Mouse (Mus musculus): ENCODE measurements around the gene Zcrb1. TPM values are rescaled to one million over a fixed set of nuclear protein-coding genes. Genes with fewer than 3 reads are reported as not detected.
"Not testable (repeated sequence)": the region's sequence is repeated elsewhere in the genome, so short reads cannot be mapped to it uniquely, and the experiment has no call there.

Gene Zcrb1
- polyA plus RNA-seq, 1 experiment from 2014 or later, result 175 TPM

DNA sequence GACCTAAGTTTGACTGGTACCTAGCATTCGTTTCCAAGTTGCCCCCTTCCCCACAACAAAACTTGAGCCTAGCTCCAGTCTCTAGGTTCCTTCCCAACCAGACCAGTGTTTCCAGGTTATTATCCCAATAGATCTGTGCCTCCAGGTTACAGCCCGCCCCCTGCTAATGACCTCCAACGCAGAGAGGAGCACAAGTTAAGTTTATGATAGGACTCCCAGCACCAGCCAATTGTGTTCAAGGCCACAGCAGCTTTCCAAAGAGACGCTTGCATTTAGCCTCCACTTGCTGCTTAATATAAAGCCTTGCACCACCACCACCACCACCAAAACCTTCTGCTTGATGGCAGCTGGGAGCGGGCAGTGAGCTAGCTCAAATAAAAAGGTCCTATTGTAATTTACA is 16.8 kb downstream of the Zcrb1 start:
- H3K27ac ChIP-seq (ENCODE audit: low read depth, low read length), result no peak overlapping the region
- no peak overlapping the region for H3K4me3 ChIP-seq (ENCODE audit: low read depth, low read length)
- 82% methylated on average over 5 of the region's 5 CpGs for WGBS
- no peaks in the 10 kb centered on the region for H3K27me3 ChIP-seq (ENCODE audit: control insufficient read depth, insufficient read depth, low read length)
- no peak for DNase-seq (ENCODE audit: low spot score)
- H3K4me2 ChIP-seq (replicated peaks; ENCODE audit: low read depth, low read length), result no peak overlapping the region
- no peaks in the 10 kb centered on the region for H3K9me3 ChIP-seq (ENCODE audit: control insufficient read depth, low read length)
- no peak for ATAC-seq (ENCODE audit: low FRiP score)
- H3K4me1 ChIP-seq (replicated peaks; ENCODE audit: control insufficient read depth, insufficient read depth, low read length), result no peaks in the 10 kb centered on the region
- no peak overlapping the region for H3K9ac ChIP-seq (ENCODE audit: low read depth, low read length)
- H3K36me3 ChIP-seq (ENCODE audit: control insufficient read depth, insufficient read depth, low read length), result no peaks in the 10 kb centered on the region

DNA sequence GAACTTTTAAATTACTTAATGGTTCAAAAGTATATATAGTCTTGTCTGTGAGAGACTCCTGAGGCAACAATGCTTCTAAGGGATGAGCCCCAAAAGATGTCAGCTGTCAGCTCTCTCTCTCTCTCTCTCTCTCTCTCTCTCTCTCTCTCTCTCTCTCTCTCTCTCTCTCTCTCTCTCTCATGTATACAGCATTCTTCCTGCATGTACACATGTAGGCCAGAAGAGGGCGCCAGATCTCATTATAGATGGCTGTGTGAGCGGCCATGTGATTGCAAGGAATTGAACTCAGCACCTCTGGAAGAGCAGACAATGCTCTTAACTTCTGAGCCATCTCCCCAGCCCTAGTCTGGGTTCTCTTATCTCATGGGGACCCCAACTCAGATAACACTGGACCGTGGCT is 19.0 kb downstream of the Zcrb1 start:
- H3K27me3 ChIP-seq (ENCODE audit: control insufficient read depth, insufficient read depth, low read length), result no peaks in the 10 kb centered on the region
- H3K4me3 ChIP-seq (ENCODE audit: low read depth, low read length), result no peak overlapping the region
- H3K4me2 ChIP-seq (replicated peaks; ENCODE audit: low read depth, low read length), result no peak overlapping the region
- no peak overlapping the region for H3K27ac ChIP-seq (ENCODE audit: low read depth, low read length)
- no peaks in the 10 kb centered on the region for H3K4me1 ChIP-seq (replicated peaks; ENCODE audit: control insufficient read depth, insufficient read depth, low read length)
- H3K36me3 ChIP-seq (ENCODE audit: control insufficient read depth, insufficient read depth, low read length), result no peaks in the 10 kb centered on the region
- WGBS, result 73% methylated on average over 3 of the region's 3 CpGs
- ATAC-seq (ENCODE audit: low FRiP score), result no peak
- H3K9me3 ChIP-seq (ENCODE audit: control insufficient read depth, low read length), result no peaks in the 10 kb centered on the region
- no peak overlapping the region for H3K9ac ChIP-seq (ENCODE audit: low read depth, low read length)
- DNase-seq (ENCODE audit: low spot score), result no peak

DNA sequence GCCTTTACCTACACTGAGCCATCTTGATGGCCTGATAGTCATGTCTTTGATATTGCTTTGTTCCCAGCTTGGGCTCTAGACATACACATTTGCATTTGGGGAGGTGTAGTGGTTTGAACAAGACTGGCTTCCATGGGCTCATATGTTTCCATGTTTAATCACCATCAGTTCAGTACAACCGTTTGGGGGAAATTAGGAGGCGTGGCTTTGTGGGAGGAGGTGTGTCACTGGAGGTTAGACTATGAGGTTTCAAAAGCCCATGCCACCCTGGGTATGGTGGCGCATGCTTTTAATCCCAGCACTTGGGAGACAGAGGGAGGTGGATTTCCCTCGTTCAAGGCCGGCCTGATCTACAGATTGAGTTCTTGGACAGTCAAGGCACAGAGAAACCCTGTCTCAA is 22.4 kb downstream of the Zcrb1 start:
- Histone ChIP-seq H3K4me3 (ENCODE audit: low read depth, low read length) (no peak overlapping the region), H3K4me2 (replicated peaks; ENCODE audit: low read depth, low read length) (no peak overlapping the region), H3K36me3 (ENCODE audit: control insufficient read depth, insufficient read depth, low read length) (no peaks in the 10 kb centered on the region), H3K27ac (ENCODE audit: low read depth, low read length) (no peak overlapping the region), H3K27me3 (ENCODE audit: control insufficient read depth, insufficient read depth, low read length) (no peaks in the 10 kb centered on the region), H3K4me1 (replicated peaks; ENCODE audit: control insufficient read depth, insufficient read depth, low read length) (no peaks in the 10 kb centered on the region), H3K9ac (ENCODE audit: low read depth, low read length) (no peak overlapping the region), H3K9me3 (ENCODE audit: control insufficient read depth, low read length) (no peaks in the 10 kb centered on the region)
- DNase-seq (ENCODE audit: low spot score), result no peak
- WGBS, result 89% methylated on average over 5 of the region's 5 CpGs
- ATAC-seq (ENCODE audit: low FRiP score), result no peak

DNA sequence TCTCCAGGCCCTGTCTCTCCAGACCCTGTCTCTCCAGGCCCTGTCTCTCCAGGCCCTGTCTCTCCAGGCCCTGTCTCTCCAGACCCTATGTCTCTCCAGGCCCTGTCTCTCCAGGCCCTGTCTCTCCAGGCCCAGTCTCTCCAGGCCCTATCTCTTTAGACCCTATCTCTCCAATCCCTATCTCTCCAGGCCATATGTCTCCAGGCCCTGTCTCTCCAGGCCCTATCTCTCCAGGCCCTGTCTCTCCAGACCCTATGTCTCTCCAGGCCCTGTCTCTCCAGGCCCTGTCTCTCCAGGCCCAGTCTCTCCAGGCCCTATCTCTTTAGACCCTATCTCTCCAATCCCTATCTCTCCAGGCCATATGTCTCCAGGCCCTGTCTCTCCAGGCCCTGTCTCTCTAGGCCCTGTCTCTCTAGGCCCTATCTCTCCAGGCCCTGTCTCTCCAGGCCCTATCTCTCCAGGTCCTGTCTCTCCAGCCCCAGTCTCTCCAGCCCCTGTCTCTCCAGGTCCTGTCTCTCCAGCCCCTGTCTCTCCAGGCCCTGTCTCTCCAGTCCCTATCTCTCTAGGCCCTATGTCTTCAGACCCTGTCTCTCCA is 25.5 kb downstream of the Zcrb1 start:
- not testable (repeated sequence) for H3K9me3 ChIP-seq (ENCODE audit: control insufficient read depth, low read length); H3K9ac ChIP-seq (ENCODE audit: low read depth, low read length); DNase-seq (ENCODE audit: low spot score); H3K27ac ChIP-seq (ENCODE audit: low read depth, low read length); ATAC-seq (ENCODE audit: low FRiP score); H3K27me3 ChIP-seq (ENCODE audit: control insufficient read depth, insufficient read depth, low read length); H3K36me3 ChIP-seq (ENCODE audit: control insufficient read depth, insufficient read depth, low read length); H3K4me2 ChIP-seq (replicated peaks; ENCODE audit: low read depth, low read length); H3K4me3 ChIP-seq (ENCODE audit: low read depth, low read length); H3K4me1 ChIP-seq (replicated peaks; ENCODE audit: control insufficient read depth, insufficient read depth, low read length)

GRCm38 (mm10) chr15:93371838-93372237 is 26.3 kb downstream of the Zcrb1 start:
- Histone ChIP-seq H3K9ac (ENCODE audit: low read depth, low read length) (no peak overlapping the region), H3K9me3 (ENCODE audit: control insufficient read depth, low read length) (no peaks in the 10 kb centered on the region), H3K4me3 (ENCODE audit: low read depth, low read length) (no peak overlapping the region), H3K27ac (ENCODE audit: low read depth, low read length) (no peak overlapping the region), H3K4me1 (replicated peaks; ENCODE audit: control insufficient read depth, insufficient read depth, low read length) (no peaks in the 10 kb centered on the region), H3K27me3 (ENCODE audit: control insufficient read depth, insufficient read depth, low read length) (no peaks in the 10 kb centered on the region), H3K4me2 (replicated peaks; ENCODE audit: low read depth, low read length) (no peak overlapping the region), H3K36me3 (ENCODE audit: control insufficient read depth, insufficient read depth, low read length) (no peaks in the 10 kb centered on the region)
- ATAC-seq (ENCODE audit: low FRiP score) (no peak), DNase-seq (ENCODE audit: low spot score) (no peak)
- 78% methylated on average over 2 of the region's 2 CpGs for WGBS

GRCm38 (mm10) chr15:93368558-93368957 is 29.6 kb downstream of the Zcrb1 start:
- H3K9me3 ChIP-seq (ENCODE audit: control insufficient read depth, low read length), result no peaks in the 10 kb centered on the region
- H3K4me1 ChIP-seq (replicated peaks; ENCODE audit: control insufficient read depth, insufficient read depth, low read length), result no peaks in the 10 kb centered on the region
- 76% methylated on average over 9 of the region's 9 CpGs for WGBS
- H3K4me2 ChIP-seq (replicated peaks; ENCODE audit: low read depth, low read length), result no peak overlapping the region
- ATAC-seq (ENCODE audit: low FRiP score) (no peak), DNase-seq (ENCODE audit: low spot score) (no peak)
- H3K36me3 ChIP-seq (ENCODE audit: control insufficient read depth, insufficient read depth, low read length), result no peaks in the 10 kb centered on the region
- no peak overlapping the region for H3K9ac ChIP-seq (ENCODE audit: low read depth, low read length)
- no peak overlapping the region for H3K27ac ChIP-seq (ENCODE audit: low read depth, low read length)
- no peak overlapping the region for H3K4me3 ChIP-seq (ENCODE audit: low read depth, low read length)
- no peaks in the 10 kb centered on the region for H3K27me3 ChIP-seq (ENCODE audit: control insufficient read depth, insufficient read depth, low read length)

GRCm38 (mm10) chr15:93365561-93365960 is 32.6 kb downstream of the Zcrb1 start:
- Histone ChIP-seq H3K36me3 (ENCODE audit: control insufficient read depth, insufficient read depth, low read length) (no peaks in the 10 kb centered on the region), H3K27me3 (ENCODE audit: control insufficient read depth, insufficient read depth, low read length) (no peaks in the 10 kb centered on the region), H3K4me2 (replicated peaks; ENCODE audit: low read depth, low read length) (no peak overlapping the region), H3K9me3 (ENCODE audit: control insufficient read depth, low read length) (no peaks in the 10 kb centered on the region), H3K9ac (ENCODE audit: low read depth, low read length) (no peak overlapping the region), H3K4me1 (replicated peaks; ENCODE audit: control insufficient read depth, insufficient read depth, low read length) (no peaks in the 10 kb centered on the region), H3K4me3 (ENCODE audit: low read depth, low read length) (no peak overlapping the region), H3K27ac (ENCODE audit: low read depth, low read length) (no peak overlapping the region)
- ATAC-seq (ENCODE audit: low FRiP score) (no peak), DNase-seq (ENCODE audit: low spot score) (no peak)
- WGBS, result 85% methylated on average over 6 of the region's 6 CpGs

DNA sequence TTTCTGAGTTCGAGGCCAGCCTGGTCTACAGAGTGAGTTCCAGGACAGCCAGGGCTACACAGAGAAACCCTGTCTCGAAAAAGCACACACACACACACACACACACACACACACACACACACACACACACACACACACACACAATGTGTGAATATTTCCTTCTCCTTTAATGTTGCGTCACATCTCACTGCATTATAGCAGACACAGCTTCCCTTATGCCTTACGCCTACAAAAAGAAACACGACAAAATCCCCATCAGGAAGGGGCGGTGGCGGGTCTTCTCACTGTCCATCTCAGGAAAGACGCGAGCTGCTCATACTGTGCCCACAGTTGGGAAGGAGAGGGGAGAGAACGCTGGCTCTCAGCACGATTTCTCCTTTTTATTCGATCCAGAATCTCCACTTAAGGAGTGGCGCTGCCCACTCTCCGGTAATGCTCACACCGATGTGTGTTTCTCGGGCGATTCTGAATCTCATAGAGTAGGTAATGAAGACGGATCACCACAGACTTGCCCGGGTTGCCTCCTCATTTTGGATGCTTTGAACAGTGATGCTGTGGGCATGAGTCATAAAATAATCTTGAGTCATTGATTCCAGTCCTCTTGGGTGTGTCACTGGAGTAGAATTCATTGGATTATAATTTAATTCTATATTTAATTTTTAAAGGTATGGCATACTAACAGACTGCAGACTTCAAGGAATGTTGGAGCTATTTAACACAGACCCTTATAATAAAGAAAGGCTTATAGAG is 39.6 kb downstream of the Zcrb1 start:
- H3K4me3 ChIP-seq (ENCODE audit: low read depth, low read length), result no peak overlapping the region
- no peak for ATAC-seq (ENCODE audit: low FRiP score)
- WGBS, result 93% methylated on average over 18 of the region's 19 CpGs

More for the DNA sequence above, 39.6 kb downstream of the Zcrb1 start:
- no peak for DNase-seq (ENCODE audit: low spot score)
- Histone ChIP-seq H3K9me3 (ENCODE audit: control insufficient read depth, low read length) (no peaks in the 10 kb centered on the region), H3K4me2 (replicated peaks; ENCODE audit: low read depth, low read length) (no peak overlapping the region), H3K4me1 (replicated peaks; ENCODE audit: control insufficient read depth, insufficient read depth, low read length) (no peaks in the 10 kb centered on the region), H3K27me3 (ENCODE audit: control insufficient read depth, insufficient read depth, low read length) (no peaks in the 10 kb centered on the region), H3K27ac (ENCODE audit: low read depth, low read length) (no peak overlapping the region), H3K9ac (ENCODE audit: low read depth, low read length) (no peak overlapping the region), H3K36me3 (ENCODE audit: control insufficient read depth, insufficient read depth, low read length) (no peaks in the 10 kb centered on the region)

Measured in hindbrain, embryonic 11.5 days (tissue).